Mouse (Mus musculus): ENCODE measurements around the gene Relt. TPM values are rescaled to one million over a fixed set of nuclear protein-coding genes. Genes with fewer than 3 reads are reported as not detected.

The Relt gene
- polyA plus RNA-seq, 2 experiments, result 3.2 to 8.5 TPM

DNA sequence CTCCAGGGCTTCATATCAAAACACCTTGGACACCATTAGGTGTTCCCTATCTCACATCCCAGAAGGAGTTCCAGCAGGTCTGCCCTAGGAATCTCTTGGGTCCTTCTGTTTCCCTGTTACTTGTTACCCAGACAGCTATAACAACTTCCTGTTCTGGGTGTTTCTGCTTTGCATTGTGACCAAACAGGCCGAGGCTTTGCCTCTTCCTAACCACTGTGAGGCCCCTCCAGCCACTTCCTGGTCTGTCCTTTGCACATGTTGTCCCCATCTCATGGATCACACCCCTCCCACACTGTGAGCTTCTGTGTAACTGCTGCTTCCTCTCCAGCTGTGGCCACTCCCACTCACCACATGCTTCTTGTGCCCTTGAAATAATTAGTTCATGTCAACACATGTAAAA, 17.8 kb downstream of the Relt start:
- no peaks in the 10 kb centered on the region for H3K9me3 ChIP-seq (ENCODE audit: control insufficient read depth, low read length)
- DNase-seq (ENCODE audit: low spot score), result peak; percentile 49
- WGBS, result 0% methylated on average over 1 of the region's 1 CpGs

DNA sequence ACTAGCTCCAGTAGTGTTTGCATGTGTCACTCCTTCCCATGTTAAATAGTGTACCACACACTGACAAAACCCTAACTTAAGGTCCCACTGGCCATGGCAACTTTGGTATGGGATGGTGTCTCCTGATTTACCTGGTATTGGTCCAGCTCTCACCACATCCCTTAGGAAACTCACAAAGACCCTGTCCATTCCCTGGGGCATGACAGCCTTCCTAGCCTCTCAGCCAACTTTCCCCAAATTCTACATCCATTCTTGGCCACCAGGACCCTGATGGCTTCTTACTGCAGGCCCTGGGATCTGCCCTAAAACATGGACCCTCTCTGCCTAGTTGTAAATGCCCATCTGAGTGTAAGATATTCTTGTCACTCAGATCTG, 18.2 kb downstream of the Relt start:
- Histone ChIP-seq H3K4me2 (replicated peaks; ENCODE audit: low read depth, low read length, severe bottlenecking) (no peak overlapping the region), H3K27me3 (ENCODE audit: control insufficient read depth, insufficient read depth, low read length) (no peaks in the 10 kb centered on the region), H3K4me1 (ENCODE audit: control insufficient read depth, insufficient read depth, low read length) (peaks cover 11% of the 10 kb centered on the region), H3K27ac (replicated peaks; ENCODE audit: low read depth, low read length) (no peak overlapping the region), H3K36me3 (ENCODE audit: control insufficient read depth, insufficient read depth, low read length) (no peaks in the 10 kb centered on the region; the same call in 1 of the 2 replicates), H3K4me3 (replicated peaks; ENCODE audit: low read length) (no peak overlapping the region), H3K9ac (ENCODE audit: low read depth, low read length, severe bottlenecking) (no peak overlapping the region), H3K9me3 (ENCODE audit: control insufficient read depth, low read length) (no peaks in the 10 kb centered on the region)
- TF ChIP-seq POLR2A (IDR thresholded peaks at IDR 0.05; ENCODE audit: borderline replicate concordance, extremely low read depth, insufficient read depth, insufficient read length), result no peak
- DNase-seq (ENCODE audit: low spot score) (no peak), ATAC-seq (ENCODE audit: low FRiP score, low read depth) (no peak)

More for the DNA sequence above, 17.8 kb downstream of the Relt start:
- Histone ChIP-seq H3K36me3 (ENCODE audit: control insufficient read depth, insufficient read depth, low read length) (no peaks in the 10 kb centered on the region; the same call in 1 of the 2 replicates), H3K4me3 (replicated peaks; ENCODE audit: low read length) (no peak overlapping the region), H3K27me3 (ENCODE audit: control insufficient read depth, insufficient read depth, low read length) (no peaks in the 10 kb centered on the region), H3K4me1 (ENCODE audit: control insufficient read depth, insufficient read depth, low read length) (peaks cover 11% of the 10 kb centered on the region), H3K4me2 (replicated peaks; ENCODE audit: low read depth, low read length, severe bottlenecking) (no peak overlapping the region), H3K9ac (ENCODE audit: low read depth, low read length, severe bottlenecking) (no peak overlapping the region), H3K27ac (replicated peaks; ENCODE audit: low read depth, low read length) (no peak overlapping the region)
- no peak for TF ChIP-seq POLR2A (IDR thresholded peaks at IDR 0.05; ENCODE audit: borderline replicate concordance, extremely low read depth, insufficient read depth, insufficient read length)
- ATAC-seq (ENCODE audit: low FRiP score, low read depth), result 0 out of 2 replicates have a peak, but pooled peaks have one; percentile 51

DNA sequence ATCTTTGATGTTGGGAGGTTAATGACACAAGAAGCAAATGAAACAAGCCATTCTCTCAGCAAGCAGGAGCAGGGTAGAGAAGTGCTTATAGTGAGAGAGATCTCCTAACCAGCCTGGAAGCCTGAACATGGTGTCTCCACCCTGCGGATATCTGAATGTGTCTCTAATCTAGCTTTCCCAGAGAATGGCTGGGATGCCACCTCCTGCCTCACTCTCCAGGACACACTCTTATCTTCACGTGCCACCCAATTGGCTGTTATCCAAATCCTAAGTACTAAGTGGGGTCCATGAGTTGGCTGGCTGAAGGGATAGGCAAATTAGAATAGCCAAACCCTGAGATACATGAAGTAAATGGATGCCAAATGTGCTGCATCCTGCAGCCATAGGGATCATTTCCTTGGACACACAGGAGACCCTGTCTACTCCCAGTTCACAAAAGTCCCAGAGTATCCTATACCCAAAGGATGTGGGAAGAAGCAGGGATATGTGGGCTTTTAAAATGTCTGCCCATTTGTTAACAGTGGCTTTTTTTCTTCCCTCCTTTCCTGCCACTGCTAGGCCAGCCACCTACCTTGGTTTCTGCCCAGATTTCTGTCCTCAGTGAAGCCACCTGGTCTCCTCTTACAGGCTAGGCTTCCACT, 18.7 kb downstream of the Relt start:
- Histone ChIP-seq H3K9ac (ENCODE audit: low read depth, low read length, severe bottlenecking) (no peak overlapping the region), H3K4me1 (ENCODE audit: control insufficient read depth, insufficient read depth, low read length) (peaks cover 11% of the 10 kb centered on the region), H3K9me3 (ENCODE audit: control insufficient read depth, low read length) (no peaks in the 10 kb centered on the region), H3K4me3 (replicated peaks; ENCODE audit: low read length) (no peak overlapping the region), H3K4me2 (replicated peaks; ENCODE audit: low read depth, low read length, severe bottlenecking) (no peak overlapping the region), H3K27me3 (ENCODE audit: control insufficient read depth, insufficient read depth, low read length) (no peaks in the 10 kb centered on the region), H3K36me3 (ENCODE audit: control insufficient read depth, insufficient read depth, low read length) (no peaks in the 10 kb centered on the region; the same call in 1 of the 2 replicates), H3K27ac (replicated peaks; ENCODE audit: low read depth, low read length) (no peak overlapping the region)
- WGBS, result 70% methylated on average over 2 of the region's 2 CpGs
- TF ChIP-seq POLR2A (IDR thresholded peaks at IDR 0.05; ENCODE audit: borderline replicate concordance, extremely low read depth, insufficient read depth, insufficient read length), result no peak
- no peak for DNase-seq (ENCODE audit: low spot score)
- no peak for ATAC-seq (ENCODE audit: low FRiP score, low read depth)

DNA sequence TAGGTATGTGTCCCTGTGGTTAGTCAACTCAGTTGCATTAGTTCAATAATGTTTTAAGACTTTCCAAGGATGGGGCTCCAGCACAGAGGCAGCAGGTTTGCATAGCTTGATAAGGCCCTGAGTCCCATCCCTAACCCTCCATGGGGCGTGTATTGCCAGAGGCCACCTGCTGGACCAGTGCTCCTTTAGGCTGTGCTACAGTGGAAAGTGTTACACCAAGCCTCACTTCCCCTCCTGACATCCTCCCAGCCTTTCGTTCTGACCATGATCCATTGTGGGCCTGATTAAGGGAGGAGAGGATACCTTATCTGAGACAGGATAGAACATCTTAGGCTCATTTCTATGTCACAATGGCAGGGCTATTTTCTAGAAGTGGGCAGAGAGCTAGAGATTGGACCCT, 19.4 kb downstream of the Relt start:
- H3K9me3 ChIP-seq (ENCODE audit: control insufficient read depth, low read length), result no peaks in the 10 kb centered on the region
- no peak overlapping the region for H3K4me3 ChIP-seq (replicated peaks; ENCODE audit: low read length)
- peaks cover 1% of the 10 kb centered on the region; the same call in 1 of the 2 replicates for H3K36me3 ChIP-seq (ENCODE audit: control insufficient read depth, insufficient read depth, low read length)
- no peak for ATAC-seq (ENCODE audit: low FRiP score, low read depth)
- no peak overlapping the region for H3K4me2 ChIP-seq (replicated peaks; ENCODE audit: low read depth, low read length, severe bottlenecking)
- no peak for TF ChIP-seq POLR2A (IDR thresholded peaks at IDR 0.05; ENCODE audit: borderline replicate concordance, extremely low read depth, insufficient read depth, insufficient read length)
- 86% methylated on average over 2 of the region's 2 CpGs for WGBS
- peaks cover 15% of the 10 kb centered on the region for H3K4me1 ChIP-seq (ENCODE audit: control insufficient read depth, insufficient read depth, low read length)
- H3K27me3 ChIP-seq (ENCODE audit: control insufficient read depth, insufficient read depth, low read length), result no peaks in the 10 kb centered on the region
- no peak overlapping the region for H3K27ac ChIP-seq (replicated peaks; ENCODE audit: low read depth, low read length)
- no peak overlapping the region for H3K9ac ChIP-seq (ENCODE audit: low read depth, low read length, severe bottlenecking)
- DNase-seq (ENCODE audit: low spot score), result no peak

DNA sequence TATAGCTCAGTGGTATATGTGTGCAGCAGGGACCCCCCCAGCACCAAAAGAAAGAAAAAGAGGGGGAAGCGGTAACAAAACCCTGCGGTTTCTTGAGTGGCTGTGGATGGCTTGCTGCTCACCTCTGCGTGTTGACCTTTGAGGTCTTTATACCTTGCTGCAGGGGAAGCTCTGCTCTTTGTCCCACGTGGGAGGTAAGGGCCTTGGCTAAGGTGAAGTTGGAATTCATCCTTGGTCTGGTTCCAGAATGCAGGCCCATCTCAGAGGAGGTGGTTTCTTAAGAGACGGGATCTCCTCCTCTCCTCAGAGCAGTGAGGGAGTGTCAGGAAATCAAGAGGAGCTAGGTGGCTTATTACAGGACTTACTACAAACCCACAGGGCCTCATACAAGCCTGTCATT, 21.1 kb downstream of the Relt start:
- no peak overlapping the region for H3K4me2 ChIP-seq (replicated peaks; ENCODE audit: low read depth, low read length, severe bottlenecking)
- H3K9ac ChIP-seq (ENCODE audit: low read depth, low read length, severe bottlenecking), result no peak overlapping the region
- 87% methylated on average over 5 of the region's 5 CpGs for WGBS
- H3K27me3 ChIP-seq (ENCODE audit: control insufficient read depth, insufficient read depth, low read length), result no peaks in the 10 kb centered on the region
- H3K36me3 ChIP-seq (ENCODE audit: control insufficient read depth, insufficient read depth, low read length), result peaks cover 16% of the 10 kb centered on the region
- no peak for ATAC-seq (ENCODE audit: low FRiP score, low read depth)
- H3K4me1 ChIP-seq (ENCODE audit: control insufficient read depth, insufficient read depth, low read length), result peaks cover 15% of the 10 kb centered on the region
- no peak overlapping the region for H3K4me3 ChIP-seq (replicated peaks; ENCODE audit: low read length)
- no peak overlapping the region for H3K27ac ChIP-seq (replicated peaks; ENCODE audit: low read depth, low read length)
- no peaks in the 10 kb centered on the region for H3K9me3 ChIP-seq (ENCODE audit: control insufficient read depth, low read length)
- DNase-seq (ENCODE audit: low spot score), result no peak
- no peak for TF ChIP-seq POLR2A (IDR thresholded peaks at IDR 0.05; ENCODE audit: borderline replicate concordance, extremely low read depth, insufficient read depth, insufficient read length)
